Mouse (Mus musculus) regulatory T cell (primary cell): ENCODE results near the gene Pop7.

Experiments
- in situ Hi-C: fragments of 300-600 bp; cut with MboI, MseI; formaldehyde crosslinking; loops from one replicate; pipeline ENCODE4 v1.15.1; 2025; ENCODE audit warnings: high pct_unique_total_duplicates

Gene Pop7

GRCm38 (mm10) chr5:137501709-137502666 is at the start of gene Pop7:
Gene Pop7 (minus strand): TSS chr5:137502518.
- in situ Hi-C loops, result no loop called here

GRCm38 (mm10) chr5:137551119-137551518 is 48.8 kb upstream of the Pop7 start:
- in situ Hi-C loops, result loop anchor here (10.0 kb wide), 1 partner anchor 1514 kb away; no protein-coding TSS in a partner anchor

DNA sequence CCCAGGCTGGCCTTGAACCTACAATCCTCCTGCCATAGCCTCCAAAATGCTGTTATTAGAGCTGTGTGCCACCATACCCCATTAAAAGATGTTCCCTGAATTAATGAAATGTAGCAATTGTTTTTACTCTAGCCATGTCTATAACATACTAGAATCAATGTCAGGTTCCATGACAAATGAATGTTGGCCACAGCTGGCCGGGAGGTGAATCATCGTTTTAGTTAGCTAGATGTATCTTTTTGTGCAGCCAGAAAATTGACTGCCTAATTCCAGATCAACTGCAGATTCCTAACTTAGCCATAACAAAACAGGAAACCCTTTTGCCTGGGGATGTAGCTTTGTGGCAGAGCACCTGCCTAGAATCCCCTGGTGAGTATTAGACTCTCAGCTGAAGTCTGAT is 47.5 kb upstream of the Pop7 start:
- in situ Hi-C loops, result loop anchor here (10.0 kb wide), 1 partner anchor 1515 kb away; no protein-coding TSS in a partner anchor

DNA sequence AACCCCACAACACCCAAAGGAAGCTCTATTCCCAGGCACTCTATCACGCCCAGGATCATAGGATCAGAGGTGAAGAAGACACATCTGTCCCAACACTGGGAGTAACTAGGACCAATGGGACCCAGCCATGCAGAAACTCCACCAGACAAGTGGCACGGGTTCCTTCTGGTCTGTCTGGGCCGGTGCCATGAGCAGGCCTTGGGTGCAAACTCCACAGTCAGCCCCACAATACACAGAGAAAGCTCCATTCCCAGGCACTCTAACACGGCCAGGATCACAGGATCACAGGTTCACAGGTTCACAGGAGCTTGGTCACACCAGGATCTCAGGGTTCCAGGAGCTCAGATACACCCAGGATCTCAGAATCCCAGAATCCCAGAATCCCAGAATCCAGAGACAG is 43.3 kb upstream of the Pop7 start:
- in situ Hi-C loops, result no loop called here

GRCm38 (mm10) chr5:137544926-137545325 is 42.6 kb upstream of the Pop7 start:
- in situ Hi-C loops, result no loop called here

DNA sequence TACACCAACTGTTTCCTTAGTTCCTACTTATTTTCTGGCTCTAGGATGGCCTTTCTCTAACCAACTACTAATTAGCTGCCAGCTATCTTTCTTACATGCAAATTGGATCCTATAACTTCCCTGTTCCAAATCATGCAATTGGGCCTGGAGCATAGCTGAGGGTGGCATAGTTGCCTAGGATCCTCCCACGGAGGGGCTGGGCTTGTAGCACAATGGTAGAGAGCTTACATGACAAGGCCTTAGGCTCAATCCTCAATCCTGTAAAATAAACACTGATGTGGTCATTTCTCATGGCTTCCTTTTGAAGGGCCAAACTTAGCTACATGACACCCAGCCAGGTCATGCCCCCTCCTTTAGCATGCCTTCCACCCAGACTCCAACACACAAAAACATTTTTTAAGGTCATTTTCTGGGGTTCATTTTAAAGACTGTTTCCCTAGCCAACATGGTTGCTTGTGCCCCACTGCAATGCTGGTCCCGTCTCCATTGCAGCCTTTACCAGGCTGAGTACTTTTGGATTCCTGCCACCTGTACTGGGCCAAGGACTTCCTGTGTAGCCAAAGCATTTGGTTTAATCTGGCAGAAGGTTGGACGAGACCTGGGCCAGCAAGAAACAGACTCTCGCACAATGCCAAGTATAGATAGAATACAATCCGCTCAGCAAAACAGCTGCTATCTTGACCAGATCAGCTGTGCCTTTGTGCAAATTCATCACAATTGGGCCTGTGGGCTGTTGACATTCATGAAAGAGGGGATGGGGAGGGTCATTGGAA is 39.6 kb upstream of the Pop7 start:
- in situ Hi-C loops, result no loop called here

DNA sequence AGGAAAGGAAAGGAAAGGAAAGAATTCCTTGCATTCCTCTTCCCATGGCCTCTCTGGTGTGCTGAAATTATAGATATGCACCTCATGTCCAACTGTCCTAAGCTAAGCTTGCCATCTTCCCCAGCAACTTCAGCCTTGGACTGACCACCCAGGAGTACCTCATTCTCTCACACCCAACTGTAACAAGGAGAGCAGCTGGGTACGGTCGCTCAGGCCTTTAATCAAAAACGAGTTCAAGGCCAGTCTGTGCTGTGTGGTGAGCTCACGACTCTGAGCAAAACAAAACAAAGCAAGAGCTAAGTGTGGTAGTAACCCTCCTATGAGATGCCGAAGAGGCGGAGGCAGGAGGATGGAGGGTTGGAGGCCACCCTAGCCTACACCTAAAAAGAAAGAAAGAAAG is 38.7 kb upstream of the Pop7 start:
- in situ Hi-C loops, result no loop called here

DNA sequence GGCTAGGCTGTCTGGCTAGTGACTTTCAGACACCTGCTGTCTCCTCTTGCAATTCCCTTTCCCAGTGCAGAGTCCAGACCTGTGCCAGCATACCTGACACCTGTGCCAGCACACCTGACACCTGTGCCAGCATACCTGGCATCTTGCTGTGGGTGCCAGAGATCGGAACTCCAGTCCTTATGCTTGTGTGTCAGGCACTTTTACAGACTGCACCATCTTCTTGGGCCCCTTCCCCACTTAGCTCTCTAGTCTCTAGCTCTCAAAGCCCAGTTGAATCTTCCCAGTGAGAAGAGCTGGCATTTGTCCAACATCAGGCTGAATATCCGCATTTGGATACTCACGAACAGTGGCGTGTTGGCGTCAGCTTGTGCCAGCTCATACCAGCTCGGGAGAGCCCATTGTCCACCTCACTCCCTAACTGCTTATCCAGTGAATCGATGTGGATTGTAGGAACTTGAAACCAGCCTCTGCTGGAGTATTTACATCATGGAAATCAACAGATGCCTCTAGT is 37.0 kb upstream of the Pop7 start:
- in situ Hi-C loops, result no loop called here

- in situ Hi-C loops, result no loop called here
Observed at GRCm38 (mm10) chr5:137537461-137537860, 35.1 kb upstream of the Pop7 start.

DNA sequence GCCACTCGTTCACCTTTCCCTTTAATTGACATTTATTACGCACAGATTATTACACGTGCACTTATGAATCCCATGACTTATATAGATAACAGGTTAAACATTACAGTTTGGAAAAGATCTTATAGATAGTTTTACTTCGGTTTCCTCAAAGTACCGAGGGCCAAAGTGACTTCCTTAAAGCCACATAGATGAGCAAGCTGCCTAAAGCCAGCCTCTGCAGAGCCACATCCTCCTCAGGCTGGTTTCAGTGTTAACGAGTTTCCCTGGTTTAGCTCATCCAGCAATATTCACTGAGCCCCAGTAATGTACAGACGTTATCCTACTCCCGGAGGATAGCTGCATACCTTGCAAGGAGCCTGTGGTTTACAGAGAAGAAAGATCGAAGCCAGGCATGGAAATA is 33.0 kb upstream of the Pop7 start:
- in situ Hi-C loops, result no loop called here

DNA sequence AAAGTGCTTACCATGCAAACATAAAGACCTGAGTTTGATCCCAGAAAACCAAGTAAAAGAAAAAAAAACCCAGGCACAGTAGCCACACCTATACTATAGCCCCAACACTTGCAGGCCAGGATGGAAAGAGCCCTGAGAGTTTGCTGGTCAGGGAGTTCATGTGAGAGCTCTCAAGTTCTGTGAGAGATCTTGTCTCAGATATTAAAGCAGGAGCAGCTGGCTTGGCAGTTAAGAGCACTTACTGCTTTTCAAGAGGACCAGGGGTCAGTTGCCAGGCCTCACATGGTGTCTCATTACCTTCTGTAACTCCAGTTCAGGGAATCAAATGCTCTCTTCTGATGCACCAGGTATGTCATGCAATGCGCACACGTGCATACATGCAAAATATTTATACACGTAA is 32.4 kb upstream of the Pop7 start:
- in situ Hi-C loops, result no loop called here

- in situ Hi-C loops, result no loop called here
Observed at GRCm38 (mm10) chr5:137533117-137533827, 31.0 kb upstream of the Pop7 start, which contains the start of the genes Epo and Gnb2. Gene Epo (minus strand): TSS chr5:137533242. Gene Gnb2 (minus strand): TSS chr5:137533510.

- in situ Hi-C loops, result no loop called here
Observed at GRCm38 (mm10) chr5:137532808-137533116, 30.4 kb upstream of the Pop7 start.

DNA sequence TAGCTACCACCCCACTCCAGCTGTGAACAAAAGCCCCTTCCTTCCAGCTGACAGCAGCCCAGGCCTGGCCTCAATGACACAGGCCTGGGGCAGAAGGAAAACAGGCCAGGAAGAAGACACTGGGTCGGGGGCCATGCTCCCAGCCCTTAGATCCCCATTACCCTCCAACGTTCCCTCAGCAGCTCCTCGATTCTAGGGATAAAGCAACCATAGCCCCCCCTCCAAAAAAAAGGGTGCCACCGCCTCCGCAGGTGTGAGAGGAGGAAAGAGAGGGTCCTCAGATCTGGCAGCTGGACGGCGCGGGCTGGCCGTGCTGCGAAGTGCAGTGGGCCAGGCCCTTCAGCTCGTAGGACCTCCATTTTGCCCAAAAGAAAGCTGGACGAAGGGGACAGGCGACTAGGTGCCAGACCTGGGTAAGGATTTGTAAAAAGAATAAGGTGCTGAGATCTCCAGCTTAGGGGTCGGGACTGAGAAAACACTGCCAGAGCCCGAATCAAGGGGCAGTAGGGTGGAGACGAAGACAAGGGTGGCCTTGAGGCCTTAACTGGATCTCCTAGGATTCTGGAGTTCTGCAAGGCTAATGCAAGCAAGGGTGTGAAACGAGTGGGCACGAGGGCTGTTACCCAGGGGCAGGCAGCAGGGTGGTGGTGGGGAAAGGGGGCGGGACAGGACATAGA is 30.0 kb upstream of the Pop7 start:
- in situ Hi-C loops, result no loop called here

- in situ Hi-C loops, result no loop called here
Observed at GRCm38 (mm10) chr5:137531414-137532130, 29.3 kb upstream of the Pop7 start.

DNA sequence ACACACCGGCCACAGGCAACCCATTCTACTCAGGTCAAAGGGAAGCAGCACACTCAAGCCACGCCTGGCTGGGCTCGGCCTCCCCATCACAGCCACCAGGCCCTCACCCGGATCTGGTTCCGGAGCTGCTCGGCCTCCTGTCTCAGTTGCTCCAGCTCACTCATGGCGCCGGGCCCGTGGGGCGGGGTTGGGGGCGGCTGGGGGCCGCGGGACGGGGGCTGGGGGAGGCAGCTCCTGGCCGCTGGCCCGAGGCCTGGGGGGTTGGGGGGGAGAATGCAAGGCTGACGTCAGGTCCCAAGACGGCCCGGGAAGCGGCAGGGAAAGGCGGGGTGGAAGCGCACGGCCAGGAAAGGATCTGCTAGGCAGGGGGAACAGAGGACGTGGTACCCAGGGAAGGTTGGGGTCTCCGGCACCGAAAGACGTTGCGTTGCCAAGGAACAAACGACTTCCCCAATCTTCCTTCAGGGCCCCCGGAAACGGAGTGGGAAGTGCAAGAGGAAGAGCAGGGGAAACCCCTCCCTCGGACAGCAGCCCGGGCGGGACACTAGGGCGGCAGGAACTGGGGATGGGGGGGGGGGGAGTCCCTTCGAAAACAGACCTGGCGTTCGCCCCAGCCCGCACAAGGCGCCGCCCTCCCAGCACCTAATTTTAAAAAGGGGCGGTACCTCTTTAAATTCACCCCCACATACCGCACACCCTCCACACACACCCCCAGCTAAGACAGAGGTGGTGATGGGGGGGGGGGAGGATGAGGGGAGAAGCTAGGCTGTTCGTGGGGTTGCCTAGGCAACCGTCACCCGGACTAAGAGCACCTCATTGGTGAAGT is 28.5 kb upstream of the Pop7 start:
- in situ Hi-C loops, result no loop called here

DNA sequence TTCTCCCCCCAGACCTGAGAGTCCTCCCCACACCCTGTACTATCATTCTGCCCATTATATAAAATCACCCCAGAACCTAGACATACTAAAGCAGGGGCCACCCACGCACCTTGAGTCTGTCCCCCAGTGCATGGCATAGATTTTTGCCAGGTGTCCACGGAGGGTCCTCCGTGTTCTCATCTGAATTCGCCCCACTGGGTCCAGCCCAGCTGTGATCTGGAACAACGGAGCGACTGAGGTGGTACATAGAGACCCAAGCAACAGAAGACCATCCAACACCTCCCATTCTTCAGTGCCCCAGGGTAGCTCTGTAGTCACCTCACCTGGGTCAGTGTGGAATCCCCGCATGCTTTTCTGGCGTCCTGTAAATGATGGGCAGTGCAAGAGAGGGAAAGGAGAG is 27.8 kb upstream of the Pop7 start:
- in situ Hi-C loops, result no loop called here

- in situ Hi-C loops, result loop anchor here (10.0 kb wide), 1 partner anchor 235 kb away; no protein-coding TSS in a partner anchor
Observed at GRCm38 (mm10) chr5:137529221-137529995, 27.1 kb upstream of the Pop7 start.
